Mouse (Mus musculus): ENCODE measurements at regions not wholly inside any gene's neighbourhood (a gene's known extent, or its start where the extent isn't known, plus 50 kb on each side); places are given as distances from the start of the nearest gene placed in this dataset.
"Not testable (repeated sequence)": the region's sequence is repeated elsewhere in the genome, so short reads cannot be mapped to it uniquely, and the experiment has no call there.

GRCm38 (mm10) chr7:62179387-62179786, 167.0 kb upstream of the Ndn start:
- peak in 1 of 2 experiments; percentile 11 for DNase-seq (ENCODE audit: low spot score in 2 of 2)
- intact Hi-C loops (cut with DNase I) = no loop called here

DNA sequence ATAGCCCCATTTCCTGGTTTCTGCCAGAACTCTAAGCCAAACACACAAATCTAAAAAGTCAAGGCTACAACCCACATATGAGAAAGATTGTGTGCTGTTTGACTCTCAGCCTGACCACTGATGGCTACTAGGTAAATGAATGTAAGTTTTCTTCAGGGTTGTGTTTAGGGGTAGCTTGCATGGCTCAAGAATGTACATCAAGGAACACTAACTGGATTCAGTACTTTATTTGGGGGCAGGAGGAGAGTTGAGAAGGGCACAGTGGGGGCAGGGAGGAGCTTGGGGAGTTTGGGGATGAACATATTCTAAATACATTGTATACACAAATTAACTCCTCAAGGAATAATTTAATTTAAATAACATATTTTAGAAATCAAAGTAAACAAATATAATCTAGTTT, 137.8 kb upstream of the Ndn start:
- intact Hi-C loops (cut with DNase I) = no loop called here
- no peak for DNase-seq (ENCODE audit: low spot score in 2 of 2)

GRCm38 (mm10) chr7:62209117-62209700, 137.2 kb upstream of the Ndn start:
- intact Hi-C loops (cut with DNase I) = no loop called here

GRCm38 (mm10) chr7:62225184-62225583, 121.2 kb upstream of the Ndn start:
- no peak for DNase-seq (ENCODE audit: low spot score in 2 of 2)
- intact Hi-C loops (cut with DNase I) = loop anchor here (5.0 kb wide), 1 partner anchor 77 kb away; no protein-coding TSS in a partner anchor

More at GRCm38 (mm10) chr7:62209117-62209700, 137.2 kb upstream of the Ndn start:
- peak; percentile 57 to 70 for DNase-seq (ENCODE audit: low spot score in 2 of 2)

GRCm38 (mm10) chr7:62227727-62228126, 118.6 kb upstream of the Ndn start:
- peak in 1 of 2 experiments; percentile 45 for DNase-seq (ENCODE audit: low spot score in 2 of 2)
- intact Hi-C loops (cut with DNase I) = loop anchor here (2.0 to 5.0 kb wide), 2 partner anchors 75 to 155 kb away; no protein-coding TSS in a partner anchor

GRCm38 (mm10) chr7:62230713-62231112, 115.7 kb upstream of the Ndn start:
- no peak for DNase-seq (ENCODE audit: low spot score in 2 of 2)
- intact Hi-C loops (cut with DNase I) = no loop called here

- intact Hi-C loops (cut with DNase I) = no loop called here
- peak in 1 of 2 experiments; percentile 10 for DNase-seq (ENCODE audit: low spot score in 2 of 2)
Measured at GRCm38 (mm10) chr7:62231120-62231574, 115.2 kb upstream of the Ndn start.

DNA sequence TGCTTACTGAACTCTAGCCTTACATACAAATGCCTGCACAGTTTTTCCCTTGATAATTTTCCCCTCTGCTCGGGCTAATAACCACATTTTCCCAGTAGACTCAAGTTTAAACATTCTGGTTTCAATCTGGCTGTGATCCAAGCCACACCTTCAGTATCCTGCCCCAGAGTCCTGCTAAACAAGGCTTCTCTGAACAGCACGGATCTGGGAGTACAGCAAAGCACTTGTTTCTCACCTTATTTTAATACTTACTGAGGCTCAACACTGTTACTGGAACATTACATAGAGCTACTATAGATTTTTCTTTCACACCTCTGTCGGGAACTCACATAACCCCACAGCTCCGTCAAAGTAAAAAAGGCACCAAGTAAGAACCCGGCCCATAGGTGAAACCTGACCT, 114.3 kb upstream of the Ndn start:
- intact Hi-C loops (cut with DNase I) = no loop called here

GRCm38 (mm10) chr7:62234037-62234436, 112.3 kb upstream of the Ndn start:
- intact Hi-C loops (cut with DNase I) = no loop called here
- DNase-seq (ENCODE audit: low spot score in 2 of 2) = no peak

More for the DNA sequence above, 114.3 kb upstream of the Ndn start:
- no peak for DNase-seq (ENCODE audit: low spot score in 2 of 2)

- intact Hi-C loops (cut with DNase I) = no loop called here
- no peak for DNase-seq (ENCODE audit: low spot score in 2 of 2)
Measured at GRCm38 (mm10) chr7:62235766-62236165, 110.6 kb upstream of the Ndn start.

- intact Hi-C loops (cut with DNase I) = no loop called here
- no peak for DNase-seq (ENCODE audit: low spot score in 2 of 2)
Measured at GRCm38 (mm10) chr7:62261688-62262114, 84.7 kb upstream of the Ndn start.

GRCm38 (mm10) chr7:62262174-62262573, 84.2 kb upstream of the Ndn start:
- intact Hi-C loops (cut with DNase I); DNase-seq (ENCODE audit: low spot score in 2 of 2): not testable (repeated sequence)

DNA sequence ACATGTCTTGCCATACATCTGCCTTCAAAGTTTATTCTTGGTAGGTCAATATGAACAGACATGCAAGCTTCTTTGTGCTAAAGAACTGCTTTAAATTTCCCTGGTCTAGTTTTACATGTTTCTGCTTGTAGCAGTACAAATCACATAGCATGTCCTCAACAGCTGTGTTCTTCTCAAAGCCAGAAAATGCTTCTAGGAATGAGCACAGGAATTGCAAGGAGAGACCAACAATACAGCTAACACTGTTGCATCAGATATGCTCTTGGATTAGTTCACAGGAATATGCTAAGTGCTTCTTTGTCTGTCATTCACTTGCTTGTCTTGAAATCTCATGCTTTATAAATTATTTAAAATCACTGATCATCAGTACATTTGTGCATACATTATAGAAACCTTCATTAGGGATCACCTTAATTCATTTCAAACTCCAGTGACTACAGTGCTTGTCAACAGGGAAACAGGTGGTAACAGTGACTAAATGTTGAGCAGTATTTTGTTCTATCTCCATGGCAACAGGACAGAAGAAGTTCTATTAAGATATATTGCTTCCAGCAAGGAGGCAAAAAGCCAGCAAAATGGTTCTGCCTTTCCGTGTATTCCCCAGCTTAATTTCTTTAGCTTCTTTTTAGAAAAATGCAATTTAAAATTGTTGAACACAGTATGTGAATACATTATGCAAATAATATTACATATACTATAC, 77.1 kb upstream of the Ndn start:
- DNase-seq (ENCODE audit: low spot score in 2 of 2) = peak; percentile 6 to 8
- intact Hi-C loops (cut with DNase I) = no loop called here

DNA sequence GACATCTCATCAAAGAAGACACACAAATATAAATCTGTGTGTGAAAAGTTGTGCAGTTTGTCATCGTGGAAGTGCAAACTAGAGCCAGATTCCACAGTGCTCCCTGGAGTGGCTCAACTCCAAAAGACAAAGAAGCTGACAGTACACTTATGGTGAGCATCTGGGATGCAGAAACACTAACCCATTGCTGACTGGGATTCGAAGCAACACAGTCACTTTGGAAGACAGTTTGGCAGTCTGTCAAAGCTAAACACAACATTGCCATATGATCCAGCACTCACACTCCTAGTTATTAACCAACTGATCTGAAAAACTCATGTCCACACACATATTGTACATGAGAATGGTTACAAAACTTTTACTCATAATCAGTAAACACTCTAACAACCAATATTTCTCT, 70.2 kb upstream of the Ndn start:
- no peak for DNase-seq (ENCODE audit: low spot score in 2 of 2)
- intact Hi-C loops (cut with DNase I) = no loop called here

- intact Hi-C loops (cut with DNase I) = no loop called here
- DNase-seq (ENCODE audit: low spot score in 2 of 2) = no peak
Measured at GRCm38 (mm10) chr7:62278492-62278891, 67.9 kb upstream of the Ndn start.

DNA sequence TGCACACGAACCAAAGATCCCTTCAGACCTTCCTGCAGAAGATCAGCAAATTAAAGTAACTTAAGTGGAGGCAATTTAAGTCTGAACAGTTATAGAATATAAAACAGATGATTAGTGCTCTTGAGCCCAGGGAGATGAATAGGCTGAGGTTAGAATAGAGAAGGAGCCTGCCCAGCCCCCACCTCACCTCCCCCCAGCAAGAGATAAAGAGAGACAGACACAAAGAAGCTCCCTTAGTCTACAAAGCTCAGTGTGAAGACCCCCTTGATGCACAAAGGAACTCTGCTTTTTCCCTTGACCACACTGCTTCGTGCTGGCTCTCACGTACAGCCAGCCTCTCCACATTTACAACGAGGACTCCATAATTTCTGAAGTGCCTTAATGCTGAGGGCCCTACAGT, 67.3 kb upstream of the Ndn start:
- intact Hi-C loops (cut with DNase I) = no loop called here
- DNase-seq (ENCODE audit: low spot score in 2 of 2) = no peak

Data from left cerebral cortex, postnatal 25 days (tissue).